12 mouse cellular contexts compared by ENCODE assay signal in the genomic region with DNA sequence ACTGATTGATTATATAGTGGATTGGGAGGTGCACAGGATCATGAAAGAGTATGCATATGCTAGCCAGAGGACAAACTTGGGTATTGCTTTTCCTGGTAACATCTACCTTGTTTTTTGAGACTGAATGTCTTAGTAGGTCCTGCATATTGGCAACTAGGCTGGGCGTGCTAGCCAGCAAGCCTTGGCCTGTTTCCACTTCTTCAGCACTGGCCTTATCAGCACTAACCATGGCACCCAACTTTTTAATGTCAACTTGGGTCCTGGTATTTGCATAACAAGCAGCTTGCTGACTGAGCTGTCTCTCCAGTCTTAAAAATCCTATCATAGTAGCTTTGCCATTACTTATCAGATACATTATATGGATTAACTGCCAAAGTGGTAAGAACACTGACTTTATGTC.
"Had no signal": no experiment of that assay in that cellular context is flagged by ENCODE, and none has a peak within 500 bp of the region (broad histone marks: within the 10 kb centered on the region; RNA-seq: fewer than 3 reads in every experiment).

No protein-coding gene starts in this region.

- H3K36me3 ChIP-seq: limb, embryonic 10.5 days; liver, embryonic 13.5 days; midbrain, embryonic 12.5 days; neural tube, embryonic 13.5 days had no signal

- H3K4me2 ChIP-seq: liver, embryonic 13.5 days; midbrain, embryonic 12.5 days; neural tube, embryonic 13.5 days had no signal

- H3K9me3 ChIP-seq: liver, embryonic 13.5 days had no signal

- H3K4me3 ChIP-seq: left cerebral cortex, adult 2 months; limb, embryonic 10.5 days; liver, embryonic 13.5 days; midbrain, embryonic 12.5 days; neural tube, embryonic 13.5 days had no signal

- H3K27me3 ChIP-seq: liver, embryonic 13.5 days; midbrain, embryonic 12.5 days; neural tube, embryonic 13.5 days had no signal

- H3K27ac ChIP-seq: left cerebral cortex, adult 2 months; limb, embryonic 10.5 days; liver, embryonic 13.5 days; midbrain, embryonic 12.5 days; neural tube, embryonic 13.5 days had no signal

- ATAC-seq: liver, postnatal 0 days; midbrain, embryonic 16.5 days had no signal

- DNase-seq: liver, embryonic 13.5 days; liver, postnatal 0 days; retina, postnatal 1 day; right cerebral cortex, postnatal 4 days; spleen, adult 18-20 months; thymus, adult 18-20 months; thymus, postnatal 14 days had no signal

- H3K9ac ChIP-seq: liver, embryonic 13.5 days; liver, postnatal 0 days; midbrain, embryonic 12.5 days; neural tube, embryonic 13.5 days had no signal

- H3K4me1 ChIP-seq: limb, embryonic 10.5 days; liver, embryonic 13.5 days; midbrain, embryonic 12.5 days; neural tube, embryonic 13.5 days had no signal
